In the genomic region with DNA sequence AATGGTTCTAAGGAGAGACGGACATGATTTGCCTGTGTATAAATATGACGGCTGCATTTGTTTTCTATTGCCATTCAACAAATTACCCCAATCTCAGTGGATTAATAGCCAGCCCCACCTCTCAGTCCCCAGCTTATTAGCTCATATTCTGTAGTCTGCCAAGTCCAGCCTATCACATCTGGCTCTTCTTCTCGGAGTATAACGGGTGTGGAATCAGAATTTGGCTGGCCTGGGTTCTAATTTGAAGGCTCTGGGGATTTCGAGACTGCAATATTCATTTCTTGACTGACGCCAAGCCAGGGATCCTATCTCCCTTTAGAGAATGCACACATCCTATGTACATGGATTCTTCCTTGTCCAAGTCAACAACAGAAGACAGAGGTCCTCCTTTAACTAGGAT, we compare ENCODE assay signal across 14 mouse cellular contexts.
"Had no signal": no experiment of that assay in that cellular context is flagged by ENCODE, and none has a peak within 500 bp of the region (broad histone marks: within the 10 kb centered on the region; RNA-seq: fewer than 3 reads in every experiment).

No protein-coding gene starts in this region.

- H3K4me3 ChIP-seq: layer of hippocampus, adult 2 months; limb, embryonic 15.5 days; liver, embryonic 12.5 days; midbrain, embryonic 15.5 days; neural tube, embryonic 12.5 days had no signal

- ATAC-seq: liver, embryonic 12.5 days; midbrain, embryonic 15.5 days had no signal

- H3K36me3 ChIP-seq: limb, embryonic 15.5 days; liver, embryonic 12.5 days; midbrain, embryonic 15.5 days; neural tube, embryonic 12.5 days had no signal

- H3K4me1 ChIP-seq: limb, embryonic 15.5 days; liver, embryonic 12.5 days; midbrain, embryonic 15.5 days; neural tube, embryonic 12.5 days had no signal

- H3K27me3 ChIP-seq: limb, embryonic 15.5 days; liver, embryonic 12.5 days; midbrain, embryonic 15.5 days; neural tube, embryonic 12.5 days had no signal

- H3K4me2 ChIP-seq: limb, embryonic 15.5 days; liver, embryonic 12.5 days; lung, embryonic 14.5 days; midbrain, embryonic 11.5 days; midbrain, embryonic 15.5 days; neural tube, embryonic 12.5 days had no signal

- H3K9me3 ChIP-seq: limb, embryonic 15.5 days; liver, embryonic 12.5 days; midbrain, embryonic 15.5 days; neural tube, embryonic 12.5 days had no signal

- DNase-seq: kidney, postnatal 10 days; kidney, postnatal 4 days; lung, embryonic 14.5 days; lung, postnatal 10 days; lung, postnatal 4 days; spleen, adult 18-20 months; thymus, adult 2 months; thymus, postnatal 25 days had no signal

- H3K9ac ChIP-seq: limb, embryonic 15.5 days; liver, embryonic 12.5 days; lung, embryonic 14.5 days; midbrain, embryonic 15.5 days; neural tube, embryonic 12.5 days had no signal

- H3K27ac ChIP-seq: layer of hippocampus, adult 2 months; limb, embryonic 15.5 days; liver, embryonic 12.5 days; midbrain, embryonic 15.5 days; neural tube, embryonic 12.5 days had no signal
